Mouse (Mus musculus): ENCODE results near the gene Pla2g4e. TPM values are rescaled to one million over a fixed set of nuclear protein-coding genes. Genes with fewer than 3 reads are reported as not detected.

The Pla2g4e gene
- total and polyA plus RNA-seq, 3 experiments = not detected

GRCm38 (mm10) chr2:120281221-120281620 is 36.1 kb upstream of the Pla2g4e start:
- Histone ChIP-seq H3K36me3 (ENCODE audit: control insufficient read depth in 1 of 2, insufficient read depth in 2 of 2, low read length in 2 of 2) (no peaks in the 10 kb centered on the region), H3K9ac (ENCODE audit: control insufficient read depth, low read depth, low read length, poor library complexity, severe bottlenecking) (no peak overlapping the region), H3K9me3 (replicated peaks; ENCODE audit: insufficient read depth, low read length) (no peaks in the 10 kb centered on the region), H3K27me3 (ENCODE audit: control insufficient read depth in 1 of 2, insufficient read depth in 2 of 2, low read length in 2 of 2) (peaks cover 2 to 4% of the 10 kb centered on the region in 2 experiments; a peak in 2 of 4 replicates), H3K27ac (ENCODE audit: control insufficient read depth, low read depth, low read length) (no peak overlapping the region), H3K4me3 (ENCODE audit: control insufficient read depth in 1 of 2, insufficient read depth in 1 of 2, low read depth in 2 of 2, low read length in 2 of 2) (no peak overlapping the region), H3K79me2 (ENCODE audit: control insufficient read depth, insufficient read depth, low read length, poor library complexity) (no peaks in the 10 kb centered on the region), H3K4me1 (ENCODE audit: control insufficient read depth in 1 of 2, insufficient read depth in 2 of 2, low read length in 2 of 2) (0 out of 4 replicates have a peak, but pooled peaks cover 0 to 3% of the 10 kb centered on the region in 2 experiments)
- peak; percentile 17 for DNase-seq (ENCODE audit: low read depth, low spot score)
- TF ChIP-seq POLR2AphosphoS5 (IDR thresholded peaks at IDR 0.05; ENCODE audit: borderline replicate concordance, low read depth, low read length) (no peak), GABPA (IDR thresholded peaks at IDR 0.05; ENCODE audit: low read depth, low read length) (no peak), MEF2A (IDR thresholded peaks at IDR 0.05; ENCODE audit: extremely low read depth, insufficient replicate concordance, low read depth, low read length, poor library complexity, severe bottlenecking) (no peak), NELFE (IDR thresholded peaks at IDR 0.05; ENCODE audit: low read depth, low read length) (no peak), BHLHE40 (IDR thresholded peaks at IDR 0.05; ENCODE audit: borderline replicate concordance, low read depth, low read length) (no peak), CTCF (IDR thresholded peaks at IDR 0.05 in 2 of 3, conservative IDR thresholded peaks at IDR 0.05 in 1 of 3; ENCODE audit: control insufficient read depth in 1 of 3, insufficient read depth in 1 of 3, low read depth in 2 of 3, low read length in 3 of 3, poor library complexity in 1 of 3, severe bottlenecking in 1 of 3) (peak; percentile 18 to 55 (median 36); a peak in 5 of 6 replicates), TCF12 (IDR thresholded peaks at IDR 0.05; ENCODE audit: low read depth, low read length) (no peak), USF1 (IDR thresholded peaks at IDR 0.05; ENCODE audit: low read depth, low read length) (no peak), SMC3 (IDR thresholded peaks at IDR 0.05; ENCODE audit: low read depth, low read length) (peak; percentile 50), CHD1 (IDR thresholded peaks at IDR 0.05; ENCODE audit: low read depth, low read length) (no peak), JUND (IDR thresholded peaks at IDR 0.05; ENCODE audit: low read depth, low read length) (no peak), RAD21 (IDR thresholded peaks at IDR 0.05; ENCODE audit: low read depth, low read length) (peak; percentile 34)

- H3K79me2 ChIP-seq (ENCODE audit: control insufficient read depth, insufficient read depth, low read length, poor library complexity) = no peaks in the 10 kb centered on the region
- peak; percentile 82 for TF ChIP-seq SMC3 (IDR thresholded peaks at IDR 0.05; ENCODE audit: low read depth, low read length)
- TF ChIP-seq TCF12 (IDR thresholded peaks at IDR 0.05; ENCODE audit: low read depth, low read length) = no peak
- peak; percentile 66 for TF ChIP-seq RAD21 (IDR thresholded peaks at IDR 0.05; ENCODE audit: low read depth, low read length)
- TF ChIP-seq CTCF (IDR thresholded peaks at IDR 0.05 in 2 of 3, conservative IDR thresholded peaks at IDR 0.05 in 1 of 3; ENCODE audit: control insufficient read depth in 1 of 3, insufficient read depth in 1 of 3, low read depth in 2 of 3, low read length in 3 of 3, poor library complexity in 1 of 3, severe bottlenecking in 1 of 3) = peak; percentile 82 to 91 (median 88)
- no peaks in the 10 kb centered on the region for H3K36me3 ChIP-seq (ENCODE audit: control insufficient read depth in 1 of 2, insufficient read depth in 2 of 2, low read length in 2 of 2)
- no peaks in the 10 kb centered on the region for H3K9me3 ChIP-seq (replicated peaks; ENCODE audit: insufficient read depth, low read length)
- no peak overlapping the region for H3K9ac ChIP-seq (ENCODE audit: control insufficient read depth, low read depth, low read length, poor library complexity, severe bottlenecking)
- DNase-seq (ENCODE audit: low read depth, low spot score) = peak; percentile 66
- H3K27me3 ChIP-seq (ENCODE audit: control insufficient read depth in 1 of 2, insufficient read depth in 2 of 2, low read length in 2 of 2) = peaks cover 2 to 7% of the 10 kb centered on the region in 2 experiments; a peak in 3 of 4 replicates
- H3K4me3 ChIP-seq (ENCODE audit: control insufficient read depth in 1 of 2, insufficient read depth in 1 of 2, low read depth in 2 of 2, low read length in 2 of 2) = peak overlapping the region; percentile 24 to 45; a peak in 1 of 4 replicates
- 0 out of 4 replicates have a peak, but pooled peaks cover 0 to 3% of the 10 kb centered on the region in 2 experiments for H3K4me1 ChIP-seq (ENCODE audit: control insufficient read depth in 1 of 2, insufficient read depth in 2 of 2, low read length in 2 of 2)
- H3K27ac ChIP-seq (ENCODE audit: control insufficient read depth, low read depth, low read length) = no peak overlapping the region
Observed at GRCm38 (mm10) chr2:120279961-120280360, 34.8 kb upstream of the Pla2g4e start.

GRCm38 (mm10) chr2:120276951-120277350 is 31.8 kb upstream of the Pla2g4e start:
- DNase-seq (ENCODE audit: low read depth, low spot score) = no peak
- no peaks in the 10 kb centered on the region for H3K9me3 ChIP-seq (replicated peaks; ENCODE audit: insufficient read depth, low read length)

More at GRCm38 (mm10) chr2:120276951-120277350, 31.8 kb upstream of the Pla2g4e start:
- Histone ChIP-seq H3K9ac (ENCODE audit: control insufficient read depth, low read depth, low read length, poor library complexity, severe bottlenecking) (no peak overlapping the region), H3K36me3 (ENCODE audit: control insufficient read depth in 1 of 2, insufficient read depth in 2 of 2, low read length in 2 of 2) (no peaks in the 10 kb centered on the region), H3K27me3 (ENCODE audit: control insufficient read depth in 1 of 2, insufficient read depth in 2 of 2, low read length in 2 of 2) (peaks cover 2 to 4% of the 10 kb centered on the region in 2 experiments; a peak in 2 of 4 replicates), H3K4me1 (ENCODE audit: control insufficient read depth in 1 of 2, insufficient read depth in 2 of 2, low read length in 2 of 2) (0 out of 4 replicates have a peak, but pooled peaks cover 0 to 3% of the 10 kb centered on the region in 2 experiments), H3K27ac (ENCODE audit: control insufficient read depth, low read depth, low read length) (no peak overlapping the region), H3K79me2 (ENCODE audit: control insufficient read depth, insufficient read depth, low read length, poor library complexity) (no peaks in the 10 kb centered on the region), H3K4me3 (ENCODE audit: control insufficient read depth in 1 of 2, insufficient read depth in 1 of 2, low read depth in 2 of 2, low read length in 2 of 2) (no peak overlapping the region)
- TF ChIP-seq KAT2A (conservative IDR thresholded peaks at IDR 0.05; ENCODE audit: low read depth, low read length) (no peak), E2F4 (IDR thresholded peaks at IDR 0.05; ENCODE audit: borderline replicate concordance, low read depth, low read length) (no peak), ZC3H11A (IDR thresholded peaks at IDR 0.05; ENCODE audit: low read depth, low read length) (no peak), POLR2AphosphoS5 (IDR thresholded peaks at IDR 0.05; ENCODE audit: borderline replicate concordance, low read depth, low read length) (no peak), CTCF (IDR thresholded peaks at IDR 0.05 in 2 of 3, conservative IDR thresholded peaks at IDR 0.05 in 1 of 3; ENCODE audit: control insufficient read depth in 1 of 3, insufficient read depth in 1 of 3, low read depth in 2 of 3, low read length in 3 of 3, poor library complexity in 1 of 3, severe bottlenecking in 1 of 3) (no peak), EP300 (IDR thresholded peaks at IDR 0.05; ENCODE audit: low read depth in 1 of 2, low read length in 2 of 2) (no peak), ELF1 (IDR thresholded peaks at IDR 0.05; ENCODE audit: low read depth, low read length) (no peak), TCF12 (IDR thresholded peaks at IDR 0.05; ENCODE audit: low read depth, low read length) (no peak)
